Mouse (Mus musculus): ENCODE measurements around the gene Nol9. TPM values are rescaled to one million over a fixed set of nuclear protein-coding genes. Genes with fewer than 3 reads are reported as not detected.

Nol9 gene
- 33.0 and 39.4 TPM in 2 replicates for total RNA-seq (2014; rRNA removed)
- 17.1 and 17.9 TPM in 2 replicates for polyA plus RNA-seq (2015; fragmentation: Nextera tagmentation; extraction: Ambion mirVana)

DNA sequence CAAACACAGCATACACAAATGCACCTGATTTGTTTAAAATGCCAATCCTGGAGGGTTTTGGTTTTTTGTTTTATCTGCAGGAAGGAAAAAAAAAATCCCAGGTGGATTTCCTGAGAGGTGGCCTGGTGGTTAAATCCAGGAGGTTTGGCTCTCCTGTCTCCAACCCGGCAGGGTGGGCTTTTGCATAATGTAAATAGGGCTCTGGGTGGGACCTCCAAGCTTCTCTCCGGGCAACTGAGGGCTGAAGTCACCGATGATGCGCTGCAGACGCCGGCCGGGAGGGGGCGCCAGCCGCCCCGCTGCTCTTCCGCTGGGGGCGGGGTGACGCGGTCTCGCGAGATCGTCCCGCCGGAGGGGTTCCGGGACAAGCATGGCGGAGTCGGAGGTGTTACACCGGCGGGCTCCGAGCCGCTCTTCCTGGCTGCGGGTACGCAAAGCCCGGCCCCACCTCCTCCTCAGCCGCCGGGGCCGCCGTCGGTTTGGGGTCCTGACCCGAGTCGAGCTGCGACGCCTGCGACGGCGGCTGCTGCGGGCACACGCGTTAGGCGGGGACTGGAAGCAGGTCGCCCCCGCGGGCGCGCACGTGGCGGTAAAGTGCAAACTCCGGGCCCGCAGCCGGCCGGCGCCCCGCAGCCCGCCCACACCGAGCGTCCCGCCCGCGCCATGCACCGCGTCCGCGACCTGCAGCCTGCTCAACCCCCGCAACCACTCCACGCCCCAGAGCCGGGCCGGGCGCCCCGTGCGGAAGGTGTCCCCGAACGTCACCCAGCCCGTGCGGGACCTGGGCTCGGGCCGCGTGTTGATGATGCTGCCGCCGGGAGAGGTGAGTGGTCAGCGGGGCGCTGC is at the start of gene Nol9:
Gene Nol9 (plus strand): TSS at position 337 of the 846 bp plus-strand sequence.
- peak; percentile 95 for ATAC-seq
- H3K4me3 ChIP-seq (ENCODE audit: low read length), result peak within 1 kb of the TSS; percentile 80
- H3K27ac ChIP-seq, result peak within 1 kb of the TSS; percentile 17; the same call in 1 of the 2 replicates
- WGBS, result 1% methylated on average over 78 of the region's 86 CpGs
- H3K4me1 ChIP-seq (ENCODE audit: insufficient read depth, low read length), result peaks cover 7% of the 10 kb centered on the region; the same call in 1 of the 2 replicates
- peak; percentile 80 for TF ChIP-seq CTCF (IDR thresholded peaks at IDR 0.05; ENCODE audit: low read depth)
- H3K9ac ChIP-seq (replicated peaks; ENCODE audit: low read length), result peak within 1 kb of the TSS; percentile 70
- peak within 1 kb of the TSS; percentile 86 for H3K4me2 ChIP-seq (ENCODE audit: low read depth, low read length)
- no peaks in the 10 kb centered on the region for H3K27me3 ChIP-seq (ENCODE audit: insufficient read depth, low read length)
- H3K9me3 ChIP-seq (ENCODE audit: low read length), result no peaks in the 10 kb centered on the region
- peak; percentile 96 for DNase-seq (ENCODE audit: low spot score)
- H3K36me3 ChIP-seq (ENCODE audit: insufficient read depth, low read length), result peaks cover 31% of the 10 kb centered on the region

DNA sequence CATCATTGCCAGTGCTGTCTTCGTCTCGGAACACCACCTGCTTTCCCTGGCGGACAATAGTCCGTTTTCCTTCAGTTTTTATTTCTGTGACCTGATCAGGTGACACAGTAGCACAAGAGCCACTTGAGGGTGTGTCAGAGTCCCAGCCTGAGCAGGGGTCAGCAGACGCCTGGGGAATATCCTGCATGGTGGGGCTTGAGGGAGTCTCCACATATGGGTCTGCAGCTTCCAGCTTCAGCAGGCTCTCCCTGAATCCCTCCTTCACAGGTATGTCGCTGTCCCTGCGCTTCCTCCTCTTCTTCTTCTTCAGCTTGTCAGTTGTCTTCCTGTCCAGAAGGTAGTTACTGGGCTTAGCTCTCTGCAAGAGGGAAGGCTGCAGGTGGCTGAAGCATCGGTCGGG is 47.0 kb upstream of the Nol9 start:
- no peak for ATAC-seq
- Histone ChIP-seq H3K4me1 (ENCODE audit: insufficient read depth, low read length) (peaks cover 7% of the 10 kb centered on the region), H3K4me2 (ENCODE audit: low read depth, low read length) (no peak overlapping the region), H3K4me3 (ENCODE audit: low read length) (no peak overlapping the region), H3K36me3 (ENCODE audit: insufficient read depth, low read length) (peaks cover 23% of the 10 kb centered on the region; the same call in 1 of the 2 replicates), H3K9me3 (ENCODE audit: low read length) (no peaks in the 10 kb centered on the region), H3K27me3 (ENCODE audit: insufficient read depth, low read length) (no peaks in the 10 kb centered on the region), H3K27ac (no peak overlapping the region), H3K9ac (replicated peaks; ENCODE audit: low read length) (no peak overlapping the region)
- DNase-seq (ENCODE audit: low spot score), result no peak
- WGBS, result 93% methylated on average over 9 of the region's 9 CpGs
- no peak for TF ChIP-seq CTCF (IDR thresholded peaks at IDR 0.05; ENCODE audit: low read depth)

DNA sequence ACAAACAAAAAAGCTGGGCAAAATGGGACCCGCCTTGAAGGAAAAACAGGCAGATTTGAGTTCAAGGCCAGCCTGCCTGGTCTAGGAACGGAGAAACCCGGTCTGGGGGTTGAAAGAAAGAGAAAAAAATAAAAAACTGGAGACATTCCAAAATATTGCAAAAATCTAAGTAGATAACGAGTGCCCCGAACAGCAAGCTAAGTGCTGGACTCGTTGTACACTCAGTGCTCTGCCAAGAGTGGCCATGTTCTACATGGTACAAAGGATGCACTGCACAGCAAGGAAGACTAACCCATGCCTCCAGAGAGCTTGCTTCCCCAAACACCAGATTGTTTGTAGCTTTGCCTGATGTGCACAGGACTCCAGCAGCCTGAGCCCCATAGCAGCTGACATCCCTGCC is 46.1 kb upstream of the Nol9 start:
- no peak overlapping the region for H3K9ac ChIP-seq (replicated peaks; ENCODE audit: low read length)
- no peak overlapping the region for H3K4me3 ChIP-seq (ENCODE audit: low read length)
- ATAC-seq, result no peak
- H3K36me3 ChIP-seq (ENCODE audit: insufficient read depth, low read length), result peaks cover 23% of the 10 kb centered on the region; the same call in 1 of the 2 replicates
- H3K27ac ChIP-seq, result no peak overlapping the region
- no peak for DNase-seq (ENCODE audit: low spot score)
- 75% methylated on average over 6 of the region's 6 CpGs for WGBS
- peaks cover 8% of the 10 kb centered on the region for H3K4me1 ChIP-seq (ENCODE audit: insufficient read depth, low read length)
- H3K9me3 ChIP-seq (ENCODE audit: low read length), result no peaks in the 10 kb centered on the region
- no peaks in the 10 kb centered on the region for H3K27me3 ChIP-seq (ENCODE audit: insufficient read depth, low read length)
- H3K4me2 ChIP-seq (ENCODE audit: low read depth, low read length), result no peak overlapping the region
- TF ChIP-seq CTCF (IDR thresholded peaks at IDR 0.05; ENCODE audit: low read depth), result no peak

DNA sequence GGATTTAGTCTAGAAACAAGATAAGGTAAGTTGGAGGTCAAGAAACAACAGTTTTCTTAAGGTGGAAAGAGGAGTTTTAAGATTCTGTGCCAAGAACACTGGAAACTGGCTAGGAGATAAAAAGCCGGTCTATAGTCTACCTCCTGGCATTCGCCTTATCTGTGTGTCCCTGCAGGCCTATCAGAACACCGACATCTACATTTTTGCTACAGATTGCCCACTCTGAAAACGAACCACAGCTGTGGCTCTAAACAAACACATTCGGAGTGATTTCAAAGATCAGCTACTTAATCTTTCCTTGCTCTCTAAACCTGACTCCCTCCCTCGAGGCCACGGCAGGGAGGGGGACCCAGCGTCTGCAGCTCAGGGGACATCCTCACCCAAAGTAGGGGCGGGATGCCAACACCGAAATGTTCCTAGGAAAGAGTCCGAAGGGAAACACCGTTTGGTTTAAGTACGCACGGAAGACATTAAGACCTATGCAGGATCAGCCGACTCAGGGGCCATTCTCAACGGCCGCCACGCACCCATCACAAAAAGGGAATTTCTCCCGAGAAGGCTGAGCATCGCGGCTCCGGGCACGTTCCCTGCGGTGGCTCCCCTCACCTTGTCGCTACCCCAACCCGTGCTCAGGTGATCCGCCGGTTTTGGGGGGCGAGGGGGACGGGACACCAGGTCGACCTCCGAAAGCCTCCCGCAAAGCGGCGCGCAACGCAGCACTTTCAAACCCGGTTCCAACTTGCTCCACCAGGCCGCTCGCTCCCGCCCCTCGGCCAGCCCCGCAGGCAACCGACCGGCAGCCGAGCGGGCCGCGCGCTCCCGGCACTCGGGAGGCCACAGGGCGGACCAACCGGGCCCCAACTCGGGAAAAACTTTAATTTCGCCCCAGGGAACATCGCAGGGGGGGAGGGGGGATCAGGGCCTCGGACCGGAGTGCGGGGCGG is 44.6 kb upstream of the Nol9 start:
- 1% methylated on average over 61 of the region's 61 CpGs for WGBS
- peak; percentile 43 for DNase-seq (ENCODE audit: low spot score)
- H3K4me1 ChIP-seq (ENCODE audit: insufficient read depth, low read length), result peaks cover 7% of the 10 kb centered on the region; the same call in 1 of the 2 replicates
- peak overlapping the region; percentile 62 for H3K27ac ChIP-seq
- H3K9me3 ChIP-seq (ENCODE audit: low read length), result no peaks in the 10 kb centered on the region
- H3K36me3 ChIP-seq (ENCODE audit: insufficient read depth, low read length), result peaks cover 23% of the 10 kb centered on the region; the same call in 1 of the 2 replicates
- no peak for ATAC-seq
- H3K4me2 ChIP-seq (ENCODE audit: low read depth, low read length), result peak overlapping the region; percentile 75
- peak overlapping the region; percentile 82 for H3K9ac ChIP-seq (replicated peaks; ENCODE audit: low read length)
- H3K27me3 ChIP-seq (ENCODE audit: insufficient read depth, low read length), result no peaks in the 10 kb centered on the region
- TF ChIP-seq CTCF (IDR thresholded peaks at IDR 0.05; ENCODE audit: low read depth), result no peak
- H3K4me3 ChIP-seq (ENCODE audit: low read length), result peak overlapping the region; percentile 99

DNA sequence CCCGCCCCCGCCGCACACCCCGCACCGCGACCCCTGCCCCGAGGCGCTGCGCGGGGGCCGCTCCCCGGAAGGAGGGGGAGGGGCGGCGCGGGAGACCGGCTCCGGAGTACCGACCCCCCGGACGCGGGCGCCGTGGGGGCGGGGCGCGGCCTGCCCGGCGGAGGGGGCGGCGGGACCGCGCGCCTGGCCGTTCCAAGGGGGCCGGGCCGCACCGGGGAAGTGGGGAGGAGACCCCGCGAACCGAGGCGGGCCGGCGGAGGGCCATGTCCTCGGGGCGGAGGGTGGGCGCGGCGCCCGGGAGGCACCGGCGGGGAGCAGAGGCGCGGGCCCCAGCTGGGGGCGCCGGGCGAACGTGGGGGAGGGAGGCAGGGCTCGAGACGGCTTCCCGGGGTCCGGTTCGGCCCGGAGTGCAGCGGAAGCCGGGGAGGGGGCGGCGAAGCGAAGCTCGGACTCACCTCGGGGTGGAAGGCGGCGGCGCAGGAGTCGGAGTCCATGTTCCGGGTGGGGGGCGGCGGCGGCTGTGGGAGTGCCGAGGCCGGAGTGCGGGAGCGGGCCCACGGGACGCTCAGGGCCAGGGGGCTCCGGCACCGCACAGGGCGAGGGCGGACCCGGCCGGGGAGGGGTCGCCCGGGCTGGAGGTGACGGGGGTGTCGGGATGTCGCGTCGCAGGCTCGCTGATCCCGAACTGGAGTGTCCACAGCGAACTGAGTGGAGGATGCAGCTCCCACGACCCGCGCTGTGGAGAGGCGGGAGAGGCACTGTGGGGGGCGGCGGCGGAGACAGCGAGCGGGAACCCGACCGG is 43.5 kb upstream of the Nol9 start:
- Histone ChIP-seq H3K4me2 (ENCODE audit: low read depth, low read length) (peak overlapping the region; percentile 75), H3K36me3 (ENCODE audit: insufficient read depth, low read length) (peaks cover 19% of the 10 kb centered on the region; the same call in 1 of the 2 replicates), H3K27me3 (ENCODE audit: insufficient read depth, low read length) (no peaks in the 10 kb centered on the region), H3K9ac (replicated peaks; ENCODE audit: low read length) (peak overlapping the region; percentile 82), H3K9me3 (ENCODE audit: low read length) (no peaks in the 10 kb centered on the region), H3K4me3 (ENCODE audit: low read length) (peak overlapping the region; percentile 99), H3K4me1 (ENCODE audit: insufficient read depth, low read length) (peaks cover 7% of the 10 kb centered on the region; the same call in 1 of the 2 replicates), H3K27ac (peak overlapping the region; percentile 62)
- TF ChIP-seq CTCF (IDR thresholded peaks at IDR 0.05; ENCODE audit: low read depth), result no peak
- ATAC-seq, result no peak; the same call in 1 of the 2 replicates
- peak; percentile 26 for DNase-seq (ENCODE audit: low spot score)
- WGBS, result 3% methylated on average over 68 of the region's 111 CpGs

All from hindbrain, postnatal 0 days (tissue).